Mouse (Mus musculus) lung, embryonic 14.5 days (tissue): ENCODE measurements at regions not wholly inside any gene's neighbourhood (a gene's known extent, or its start where the extent isn't known, plus 50 kb on each side); places are given as distances from the start of the nearest gene placed in this dataset.

Experiments
- ATAC-seq: fragments of 200-750 bp; cut with Nextera tagmentation; 2 replicates; pipeline ENCODE4 v1.8.0; 2017; ENCODE audit warnings: mild to moderate bottlenecking, moderate TSS enrichment, moderate library complexity; ENCODE audit not compliant: insufficient read depth
- DNase-seq: peaks from one replicate; pipeline ENCODE4 v3.0.0-alpha.2; 2015
- H3K27ac ChIP-seq: fragments of 300-500 bp; sonication (generic); 2 replicates; pipeline ENCODE4 v1.5.1; 2014; ENCODE audit warnings: low read depth, mild to moderate bottlenecking, moderate library complexity
- H3K27me3 ChIP-seq: fragments of 300-500 bp; sonication (generic); 2 replicates; pipeline ENCODE4 v1.6.1; 2014; ENCODE audit warnings: low read length, control low read depth; ENCODE audit not compliant: insufficient read depth
- H3K36me3 ChIP-seq: fragments of 300-500 bp; sonication (generic); 2 replicates; pipeline ENCODE4 v1.6.1; 2014; ENCODE audit warnings: control low read depth; ENCODE audit not compliant: insufficient read depth
- H3K4me1 ChIP-seq: fragments of 300-500 bp; sonication (generic); 2 replicates; pipeline ENCODE4 v1.6.1; 2014; ENCODE audit warnings: antibody characterized with exemption, control low read depth; ENCODE audit not compliant: insufficient read depth
- H3K4me2 ChIP-seq: fragments of 300-500 bp; sonication (generic); 2 replicates; pipeline ENCODE4 v1.6.1; 2014; ENCODE audit warnings: mild to moderate bottlenecking
- H3K4me3 ChIP-seq: fragments of 300-500 bp; sonication (generic); 2 replicates; pipeline ENCODE4 v1.5.1; 2014; ENCODE audit warnings: low read depth, low read length
- H3K9ac ChIP-seq: fragments of 300-500 bp; sonication (generic); 2 replicates; pipeline ENCODE4 v1.6.1; 2014
- H3K9me3 ChIP-seq: fragments of 300-500 bp; sonication (generic); 2 replicates; pipeline ENCODE4 v1.6.1; 2016; ENCODE audit warnings: low read depth, low read length, control low read depth
- CTCF ChIP-seq: IDR thresholded peaks from 2 replicates; pipeline ENCODE4 v1.5.1; 2016; ENCODE audit warnings: antibody characterized with exemption, low read depth
- WGBS: fragments of 180-500 bp; shearing (Covaris S2); extraction: QIAGEN DNeasy Blood & Tissue Kit; methylation state at CpG from one replicate; pipeline ENCODE4 v1.1.7; 2014; 5-methylcytosine and 5-hydroxymethylcytosine counted together

- no peak overlapping the region for H3K4me3 ChIP-seq
- peak; percentile 77 for DNase-seq
- H3K9me3 ChIP-seq: no peaks in the 10 kb centered on the region
- H3K36me3 ChIP-seq: no peaks in the 10 kb centered on the region
- H3K27ac ChIP-seq: no peak overlapping the region
- 37% methylated on average over 5 of the region's 5 CpGs for WGBS
- H3K4me2 ChIP-seq: no peak overlapping the region
- ATAC-seq: peak; percentile 97
- no peaks in the 10 kb centered on the region for H3K27me3 ChIP-seq
- no peak overlapping the region for H3K9ac ChIP-seq
- H3K4me1 ChIP-seq: no peaks in the 10 kb centered on the region
- TF ChIP-seq CTCF: no peak
Measured at GRCm38 (mm10) chr4:69611681-69612300, 657.6 kb upstream of the Brinp1 start.

GRCm38 (mm10) chr4:69608885-69609284 is 654.7 kb upstream of the Brinp1 start:
- Histone ChIP-seq H3K9me3 (no peaks in the 10 kb centered on the region), H3K4me1 (no peaks in the 10 kb centered on the region), H3K27me3 (no peaks in the 10 kb centered on the region), H3K36me3 (no peaks in the 10 kb centered on the region), H3K4me3 (no peak overlapping the region), H3K27ac (no peak overlapping the region), H3K4me2 (no peak overlapping the region), H3K9ac (no peak overlapping the region)
- ATAC-seq: no peak
- no peak for DNase-seq
- WGBS: 69% methylated on average over 1 of the region's 1 CpGs
- no peak for TF ChIP-seq CTCF

GRCm38 (mm10) chr4:69596992-69597541 is 642.9 kb upstream of the Brinp1 start:
- Histone ChIP-seq H3K9ac (no peak overlapping the region), H3K27me3 (no peaks in the 10 kb centered on the region), H3K4me3 (no peak overlapping the region), H3K27ac (no peak overlapping the region), H3K9me3 (no peaks in the 10 kb centered on the region), H3K4me2 (no peak overlapping the region), H3K4me1 (no peaks in the 10 kb centered on the region), H3K36me3 (no peaks in the 10 kb centered on the region)
- TF ChIP-seq CTCF: no peak
- no peak for DNase-seq
- 51% methylated on average over 6 of the region's 6 CpGs for WGBS
- ATAC-seq: no peak

DNA sequence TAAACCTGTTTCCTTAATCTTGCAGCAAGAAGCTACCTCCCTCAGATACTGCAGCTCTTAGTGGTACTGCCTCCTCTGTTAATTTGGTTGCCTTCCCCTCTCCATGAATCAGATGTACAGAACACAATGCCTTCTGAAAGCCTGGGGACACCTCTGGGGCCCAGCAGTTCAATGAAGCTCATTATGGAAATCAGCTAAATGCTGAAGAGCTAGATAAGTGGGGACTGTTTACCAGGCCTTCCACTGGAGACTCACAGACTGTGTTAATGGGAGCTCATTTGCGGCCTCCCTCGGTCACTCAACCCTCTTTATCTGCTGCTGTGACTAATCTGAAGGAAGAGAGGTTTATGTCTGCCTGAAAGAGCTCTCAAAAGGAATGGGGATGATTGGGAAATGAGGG is 639.8 kb upstream of the Brinp1 start:
- Histone ChIP-seq H3K9ac (no peak overlapping the region), H3K4me3 (no peak overlapping the region), H3K4me2 (no peak overlapping the region), H3K27me3 (no peaks in the 10 kb centered on the region), H3K36me3 (no peaks in the 10 kb centered on the region), H3K9me3 (no peaks in the 10 kb centered on the region), H3K27ac (no peak overlapping the region), H3K4me1 (no peaks in the 10 kb centered on the region)
- 45% methylated on average over 2 of the region's 2 CpGs for WGBS
- DNase-seq (no peak), ATAC-seq (no peak)
- TF ChIP-seq CTCF: no peak

DNA sequence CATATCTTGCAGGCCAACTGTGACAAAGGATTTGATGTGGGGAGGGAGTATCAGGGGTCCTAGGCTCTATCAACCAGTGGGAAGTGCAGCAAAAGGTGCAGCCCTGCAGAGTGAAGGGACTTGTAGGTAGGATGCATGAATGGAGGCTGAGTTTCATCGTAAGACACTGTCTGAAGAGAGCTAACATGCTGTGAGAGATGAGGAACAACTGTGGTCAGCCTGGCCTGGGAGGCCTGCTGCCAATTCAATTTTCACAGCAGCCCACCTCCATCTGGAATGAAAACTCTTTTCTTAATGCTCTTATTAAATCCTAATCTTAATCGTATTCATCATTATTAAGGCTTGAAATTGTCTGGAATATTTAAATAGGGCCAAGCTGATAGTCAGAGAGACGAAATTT is 622.1 kb upstream of the Brinp1 start:
- H3K27ac ChIP-seq: no peak overlapping the region
- no peak overlapping the region for H3K9ac ChIP-seq
- H3K27me3 ChIP-seq: no peaks in the 10 kb centered on the region
- no peaks in the 10 kb centered on the region for H3K4me1 ChIP-seq
- no peak overlapping the region for H3K4me3 ChIP-seq
- DNase-seq (peak; percentile 50), ATAC-seq (peak; percentile 58; the same call in 1 of the 2 replicates)
- H3K4me2 ChIP-seq: no peak overlapping the region
- no peaks in the 10 kb centered on the region for H3K9me3 ChIP-seq
- H3K36me3 ChIP-seq: no peaks in the 10 kb centered on the region
- no peak for TF ChIP-seq CTCF
- WGBS: 51% methylated on average over 3 of the region's 3 CpGs

- H3K4me1 ChIP-seq: no peaks in the 10 kb centered on the region
- H3K27ac ChIP-seq: no peak overlapping the region
- no peaks in the 10 kb centered on the region for H3K27me3 ChIP-seq
- DNase-seq (no peak), ATAC-seq (no peak)
- TF ChIP-seq CTCF: no peak
- 64% methylated on average over 2 of the region's 2 CpGs for WGBS
- H3K4me2 ChIP-seq: no peak overlapping the region
- H3K9me3 ChIP-seq: no peaks in the 10 kb centered on the region
- no peak overlapping the region for H3K9ac ChIP-seq
- H3K36me3 ChIP-seq: no peaks in the 10 kb centered on the region
- H3K4me3 ChIP-seq: no peak overlapping the region
Measured at GRCm38 (mm10) chr4:69548104-69548503, 593.9 kb upstream of the Brinp1 start.

GRCm38 (mm10) chr4:69538172-69538908 is 584.1 kb upstream of the Brinp1 start:
- H3K4me2 ChIP-seq: no peak overlapping the region
- peak; percentile 94 for ATAC-seq
- H3K36me3 ChIP-seq: no peaks in the 10 kb centered on the region
- H3K9ac ChIP-seq: no peak overlapping the region
- no peak for TF ChIP-seq CTCF
- no peak overlapping the region for H3K4me3 ChIP-seq
- no peaks in the 10 kb centered on the region for H3K4me1 ChIP-seq
- DNase-seq: peak; percentile 78
- H3K9me3 ChIP-seq: no peaks in the 10 kb centered on the region
- 55% methylated on average over 6 of the region's 6 CpGs for WGBS
- no peak overlapping the region for H3K27ac ChIP-seq
- H3K27me3 ChIP-seq: no peaks in the 10 kb centered on the region
